Mouse (Mus musculus) yolk sac, embryonic 10.5 days (tissue): Measurements from ENCODE around the gene Slc2a8.

Experiments
- DNase-seq: peaks from one replicate; pipeline ENCODE4 v3.0.0-alpha.2; 2017; ENCODE audit warnings: low spot score

Gene Slc2a8

DNA sequence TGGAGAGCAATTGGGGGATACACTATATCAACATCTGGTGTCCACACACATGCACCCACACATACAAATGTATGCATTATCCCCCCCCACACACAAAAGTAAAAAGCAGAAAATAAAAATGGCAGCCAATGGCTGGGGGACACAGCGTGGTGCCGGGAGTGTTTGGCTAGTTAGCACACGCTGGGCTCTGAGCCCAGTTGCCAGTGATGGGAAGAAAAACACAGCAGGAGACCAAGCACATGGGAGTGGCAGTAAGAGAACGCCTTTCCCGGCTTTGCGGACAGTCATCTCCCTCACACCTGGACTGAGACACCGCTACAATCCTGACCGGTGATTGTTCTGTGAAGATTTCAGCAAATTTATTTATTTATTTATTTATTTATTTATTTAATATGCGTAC lies 10.6 kb downstream of the Slc2a8 start:
- DNase-seq = no peak

DNA sequence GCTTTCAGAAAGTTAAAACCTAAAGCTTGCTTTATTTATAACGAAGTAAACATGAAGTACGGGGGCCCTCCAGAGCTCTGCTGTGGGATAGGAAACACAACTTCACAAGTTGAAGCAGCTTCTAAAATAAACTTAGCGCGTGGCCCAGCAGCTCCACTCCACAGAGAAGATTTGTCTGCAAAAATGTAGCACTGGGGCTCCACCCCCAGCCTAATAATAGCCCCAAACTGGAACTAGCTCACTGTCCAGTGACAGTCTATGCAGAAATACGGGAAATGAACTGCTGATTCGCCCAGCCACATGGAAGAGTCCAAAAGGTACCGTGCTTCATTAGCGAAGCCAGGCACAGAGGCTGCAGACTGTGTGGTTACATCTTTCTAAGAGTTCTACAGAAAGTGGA lies 12.6 kb downstream of the Slc2a8 start:
- DNase-seq = no peak

DNA sequence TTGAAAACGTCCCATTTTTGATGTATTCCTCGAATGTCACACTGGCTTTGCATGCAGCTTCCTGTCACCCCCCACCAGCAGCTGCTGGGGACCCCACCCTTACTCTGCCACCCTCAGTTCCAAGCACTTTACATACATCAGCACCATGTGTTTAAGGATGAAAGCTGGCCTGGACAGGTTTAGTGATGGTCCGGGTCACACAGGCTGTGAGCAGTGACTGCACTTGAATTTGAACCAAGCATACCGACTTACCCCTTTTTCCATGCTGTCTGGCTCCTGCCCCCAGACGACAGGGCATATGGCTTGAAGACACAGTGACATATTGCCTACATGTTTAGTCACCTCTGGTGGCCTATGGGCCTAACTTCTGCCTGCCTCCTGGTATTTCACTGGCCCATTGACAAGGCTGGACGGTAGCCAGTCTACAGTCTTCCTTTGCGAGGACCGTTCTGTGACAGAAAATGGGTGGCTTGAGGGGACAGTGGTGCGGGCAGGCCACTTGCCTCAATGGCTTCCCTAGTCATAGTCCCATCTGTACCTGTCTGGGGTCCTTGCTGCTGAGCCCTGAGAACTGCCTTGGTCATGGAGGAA lies 13.8 kb downstream of the Slc2a8 start:
- DNase-seq = no peak

DNA sequence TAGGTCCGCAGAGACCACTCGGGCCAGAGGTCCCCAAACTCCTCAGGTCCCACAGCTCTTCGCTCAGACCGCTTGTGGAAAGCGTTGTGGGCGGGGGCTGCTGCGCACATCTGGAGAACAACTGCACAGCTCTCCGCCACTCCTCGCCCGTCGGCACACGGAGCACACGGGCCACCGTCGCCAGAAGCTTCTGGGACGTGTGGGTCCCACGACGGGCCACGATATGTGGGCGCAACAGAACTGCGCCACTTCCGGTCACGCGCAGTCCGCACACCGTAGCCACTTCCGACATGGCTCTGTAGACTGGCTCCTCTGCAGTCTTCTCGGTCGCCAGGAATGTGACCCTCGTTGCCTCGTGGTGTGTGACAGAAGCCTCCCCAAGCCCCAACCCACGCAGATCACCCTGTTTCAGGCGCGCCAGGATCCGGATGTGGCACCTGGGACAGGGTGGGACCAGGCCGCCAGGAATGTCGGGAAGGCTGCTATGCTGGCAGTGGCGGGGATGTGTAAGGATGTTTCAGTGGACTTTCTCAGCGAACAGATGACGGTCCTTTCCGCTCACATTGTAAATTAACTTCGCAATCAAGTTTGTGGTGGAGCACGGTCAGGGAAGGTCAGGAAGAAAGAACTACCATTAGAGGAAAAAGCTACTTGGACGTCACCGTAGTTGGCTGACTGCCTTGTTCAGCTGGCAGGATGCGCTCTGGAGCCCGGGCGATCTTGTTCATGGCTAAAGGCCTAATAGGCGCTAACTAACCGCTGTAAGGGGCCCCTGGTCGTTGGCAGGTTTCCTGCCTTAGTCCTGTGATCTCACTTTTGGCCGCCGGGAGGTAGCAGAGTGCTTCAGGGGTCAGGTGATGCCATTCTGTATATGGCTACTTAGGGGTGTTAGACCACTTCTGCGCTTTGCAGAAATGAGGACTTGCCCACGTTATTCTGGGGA lies 14.9 kb downstream of the Slc2a8 start:
- peak; percentile 83 for DNase-seq

DNA sequence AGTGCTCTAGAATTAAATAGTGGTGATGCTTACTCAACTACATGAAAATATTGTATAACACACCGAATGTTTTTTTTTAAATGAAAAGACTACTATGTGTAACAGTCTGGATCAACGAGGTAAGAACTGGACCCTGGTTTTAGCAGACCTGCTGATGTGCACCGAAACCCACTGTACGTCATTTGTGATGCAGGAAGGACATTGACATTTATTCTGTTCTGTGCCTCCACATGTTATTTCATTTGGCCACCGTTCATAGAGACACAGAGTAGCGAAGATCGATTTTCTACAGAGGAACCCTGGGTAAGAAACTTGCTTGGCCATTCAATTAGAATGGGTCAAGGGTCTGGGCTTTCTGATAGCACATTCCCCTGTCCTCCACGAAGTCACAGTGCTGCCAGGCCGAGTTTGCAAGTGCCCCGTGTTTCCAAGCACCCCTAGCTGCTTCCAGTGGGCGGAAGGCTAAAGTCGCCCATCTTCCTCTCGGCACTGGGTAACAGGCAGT lies 15.6 kb downstream of the Slc2a8 start:
- no peak for DNase-seq

DNA sequence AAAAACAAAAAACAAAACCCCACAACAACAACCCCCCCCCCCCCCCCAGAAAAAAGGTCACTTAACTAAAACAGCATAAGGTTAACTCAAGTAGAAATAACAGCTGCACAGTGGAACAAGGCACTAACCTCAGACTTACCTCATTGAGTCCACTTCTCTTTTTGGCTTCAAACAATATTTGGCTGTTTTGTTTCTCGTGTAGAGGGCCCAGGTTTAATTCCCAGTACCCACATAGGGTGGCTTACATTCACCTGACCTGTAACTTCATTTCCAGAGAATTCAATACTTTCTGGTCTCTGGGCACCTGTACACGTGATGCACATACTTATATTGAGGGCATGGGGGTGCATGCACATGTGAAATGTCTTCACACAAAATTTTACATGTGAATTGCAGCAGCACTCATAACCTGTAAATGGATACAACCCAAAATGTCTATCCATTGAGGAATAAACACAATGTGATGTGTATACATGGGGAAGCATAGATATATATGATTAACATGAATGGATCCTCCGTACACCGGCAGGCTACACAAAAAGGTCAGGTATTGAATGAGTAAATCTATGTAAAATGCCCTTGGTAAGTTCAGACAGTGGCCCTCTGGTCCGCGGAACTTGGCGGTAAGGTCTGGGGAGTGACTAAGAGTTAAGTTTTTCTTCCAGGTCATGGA lies 16.2 kb downstream of the Slc2a8 start:
- peak; percentile 22 for DNase-seq

DNA sequence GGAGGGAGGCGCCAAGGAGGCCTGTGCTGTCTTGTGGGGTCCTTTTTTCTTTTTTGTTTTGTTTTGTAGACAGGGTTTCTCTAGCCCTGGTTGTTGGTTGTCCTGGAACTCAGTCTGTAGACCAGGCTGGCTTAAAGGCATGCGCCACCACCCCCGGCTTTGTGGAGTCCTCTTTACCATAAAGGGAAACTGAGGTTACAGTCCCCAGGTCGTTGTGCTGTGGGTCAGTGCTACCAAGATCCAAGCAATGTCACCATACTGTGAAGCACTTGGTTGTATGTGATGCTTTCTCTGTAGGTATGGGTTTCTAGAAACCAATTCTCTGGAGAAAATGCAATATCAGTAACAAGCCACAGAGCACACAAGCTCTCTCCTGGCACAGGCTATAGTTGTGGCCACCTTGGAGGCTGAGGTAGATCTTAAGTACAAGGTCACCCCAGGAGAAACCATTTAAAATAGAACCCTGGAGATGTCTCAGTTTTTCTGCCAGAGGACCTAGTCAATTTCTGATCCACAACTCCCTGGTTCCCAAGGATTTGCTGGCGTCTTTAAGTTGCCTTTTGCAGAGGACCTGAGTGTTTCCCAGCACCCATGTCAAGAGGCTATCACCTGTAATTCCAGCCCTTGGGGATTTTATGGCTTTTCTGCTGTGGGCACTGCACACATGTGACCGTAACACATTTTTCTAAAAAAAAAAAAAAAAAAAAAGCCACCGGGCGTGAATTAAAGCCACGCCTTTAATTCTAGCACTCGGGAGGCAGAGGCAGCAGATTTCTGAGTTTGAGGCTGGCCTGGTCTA lies 17.0 kb downstream of the Slc2a8 start:
- DNase-seq = peak; percentile 18

DNA sequence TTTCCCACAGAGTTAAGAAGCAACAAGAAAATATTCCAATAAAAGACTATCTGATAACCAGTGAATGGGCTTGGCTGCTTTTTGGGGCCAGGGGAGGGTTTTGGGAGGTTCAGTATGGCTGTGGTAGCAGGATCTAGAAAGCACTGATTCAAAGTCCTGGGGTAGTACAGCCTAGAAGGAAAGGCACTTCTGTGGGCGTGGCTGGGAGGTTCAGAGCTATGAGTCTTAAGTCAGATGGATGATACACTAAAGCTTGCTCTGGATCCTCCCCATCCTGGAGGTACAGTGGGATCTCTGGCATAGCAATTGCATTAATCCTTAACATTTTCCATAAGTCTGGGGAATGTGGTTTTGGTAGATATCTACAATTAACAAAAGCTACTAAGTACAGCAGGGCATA lies 17.9 kb downstream of the Slc2a8 start:
- no peak for DNase-seq

DNA sequence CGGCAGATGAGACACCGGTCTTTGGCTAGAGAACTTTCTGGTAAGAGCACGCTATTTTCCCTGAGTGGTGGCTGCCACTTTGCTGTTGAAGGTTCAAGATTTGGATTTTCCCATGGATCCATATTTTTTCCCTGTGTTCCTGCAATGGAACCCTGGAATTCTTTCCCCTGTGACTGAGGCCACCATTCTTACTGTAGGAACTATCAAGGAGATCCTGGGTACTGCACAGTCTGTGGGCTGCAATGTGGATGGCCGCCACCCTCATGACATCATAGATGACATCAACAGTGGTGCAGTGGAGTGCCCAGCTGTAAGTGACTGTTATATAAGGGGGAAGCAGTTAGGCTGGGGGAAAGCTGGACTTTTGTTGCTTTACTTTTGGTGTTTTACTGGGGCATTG lies 18.3 kb downstream of the Slc2a8 start:
- DNase-seq = no peak

DNA sequence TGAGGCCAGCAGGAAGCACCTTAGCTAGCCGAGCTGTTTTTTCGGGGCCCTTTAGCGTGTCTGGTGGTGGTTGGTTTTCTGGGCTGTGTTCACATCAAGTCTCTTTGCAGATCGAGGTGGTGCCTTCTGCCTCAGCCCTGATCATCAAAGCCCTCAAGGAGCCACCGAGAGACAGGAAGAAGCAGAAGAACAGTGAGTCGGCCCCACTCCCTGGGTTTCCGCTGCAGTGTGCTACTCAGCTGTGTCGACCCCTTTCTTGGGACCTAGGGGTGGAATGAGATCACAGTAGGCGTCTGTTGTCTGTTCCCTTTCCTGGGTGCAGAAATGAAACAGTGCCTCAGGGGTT lies 19.0 kb downstream of the Slc2a8 start:
- DNase-seq = no peak

DNA sequence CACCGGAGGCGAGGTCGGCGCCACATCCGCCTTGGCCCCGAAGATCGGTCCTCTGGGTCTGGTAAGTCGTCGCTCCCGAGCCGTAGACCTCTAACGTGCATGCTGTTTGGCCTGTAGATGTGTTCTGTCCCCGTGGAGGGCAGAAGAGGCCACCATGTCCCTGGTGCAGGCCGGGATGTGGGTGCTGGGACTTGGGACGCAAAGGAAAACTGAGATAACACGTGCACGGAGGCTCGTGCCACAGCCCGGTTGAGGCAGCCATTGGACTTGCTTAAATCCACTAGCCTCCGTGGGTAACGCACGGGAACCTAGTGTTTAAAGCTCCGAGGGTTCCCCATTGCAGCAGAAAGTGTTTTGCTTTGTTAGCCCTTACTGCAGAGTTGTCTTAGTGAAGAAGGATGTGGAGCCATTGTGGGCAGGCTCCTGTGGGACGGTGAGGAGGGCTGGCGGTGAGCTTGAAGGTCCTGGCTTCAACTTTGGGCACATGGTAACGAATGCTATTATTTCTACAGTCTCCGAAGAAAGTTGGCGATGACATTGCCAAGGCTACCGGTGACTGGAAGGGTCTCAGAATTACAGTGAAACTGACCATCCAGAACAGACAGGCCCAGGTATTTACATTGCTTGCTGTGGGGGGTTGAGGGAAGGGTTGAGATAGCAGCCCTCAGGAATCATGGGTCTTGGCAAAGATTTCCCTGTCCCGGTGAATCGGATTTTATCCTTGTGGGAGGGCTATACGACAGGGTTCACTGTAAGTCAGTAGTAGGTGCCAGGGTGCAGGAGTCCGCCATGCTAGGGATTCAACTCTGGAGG lies 19.6 kb downstream of the Slc2a8 start:
- DNase-seq = peak; percentile 40

DNA sequence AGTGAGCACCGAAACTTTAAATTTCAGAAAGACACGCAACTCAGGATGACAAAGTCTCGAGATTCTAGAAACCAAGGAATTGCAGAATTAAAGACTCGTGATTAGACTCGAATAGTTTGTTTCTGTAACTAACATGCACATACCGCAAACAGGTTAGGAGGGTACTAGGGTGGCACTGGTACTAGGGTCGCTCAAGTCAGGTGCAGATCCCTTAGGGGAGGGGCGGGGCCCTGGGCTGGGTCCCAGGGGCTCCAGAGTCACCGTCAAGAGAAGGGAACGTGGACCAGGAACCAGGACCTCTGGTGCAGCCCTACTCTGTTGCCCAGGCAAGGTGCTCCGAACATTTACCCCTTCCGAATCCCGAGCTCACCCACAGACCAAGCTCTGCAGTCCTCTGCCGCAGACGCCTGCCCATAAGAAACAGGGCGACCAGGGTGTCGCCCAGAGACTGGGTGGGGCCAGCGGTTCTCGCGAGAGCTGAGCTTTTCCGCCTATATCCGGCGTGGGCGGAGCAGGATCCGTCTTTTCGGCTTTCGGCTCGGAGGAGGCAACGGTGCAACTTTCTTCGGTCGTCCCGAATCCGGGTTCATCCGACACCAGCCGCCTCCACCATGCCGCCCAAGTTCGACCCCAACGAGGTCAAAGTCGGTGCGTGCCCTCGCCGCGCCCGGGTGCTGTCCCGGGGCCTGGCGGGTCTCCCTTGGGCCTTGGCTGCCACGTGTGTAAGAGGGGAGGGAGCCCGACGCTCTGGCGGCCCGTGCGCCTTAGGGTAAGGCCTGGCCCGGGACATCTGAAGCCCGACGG lies 20.5 kb downstream of the Slc2a8 start, which contains the start of the genes Rpl12 and Lrsam1:
TSS of gene Rpl12 (plus strand) at position 368 of the 804 bp plus-strand sequence.
TSS of gene Lrsam1 (minus strand) at position 423 of the 804 bp plus-strand sequence.
- peak; percentile 94 for DNase-seq

DNA sequence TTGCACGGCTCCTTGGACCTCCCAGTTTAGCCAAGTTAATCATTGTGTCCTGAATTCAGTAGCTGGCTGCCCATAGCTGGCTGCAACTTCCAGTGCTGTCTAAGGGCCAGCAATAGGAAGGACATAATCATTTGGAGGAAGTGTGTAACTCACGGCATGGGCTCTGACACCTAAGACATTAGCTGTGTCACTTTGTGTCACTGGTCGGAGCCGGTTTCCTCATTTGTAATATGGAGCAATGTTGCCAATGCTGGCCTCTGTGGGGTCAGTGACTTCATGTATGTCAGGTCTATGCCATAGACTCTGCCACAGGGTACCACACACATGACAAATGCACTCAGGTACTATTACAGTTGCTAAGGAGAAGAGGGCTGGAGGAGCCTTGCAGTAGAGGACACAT lies 21.6 kb downstream of the Slc2a8 start:
- no peak for DNase-seq

DNA sequence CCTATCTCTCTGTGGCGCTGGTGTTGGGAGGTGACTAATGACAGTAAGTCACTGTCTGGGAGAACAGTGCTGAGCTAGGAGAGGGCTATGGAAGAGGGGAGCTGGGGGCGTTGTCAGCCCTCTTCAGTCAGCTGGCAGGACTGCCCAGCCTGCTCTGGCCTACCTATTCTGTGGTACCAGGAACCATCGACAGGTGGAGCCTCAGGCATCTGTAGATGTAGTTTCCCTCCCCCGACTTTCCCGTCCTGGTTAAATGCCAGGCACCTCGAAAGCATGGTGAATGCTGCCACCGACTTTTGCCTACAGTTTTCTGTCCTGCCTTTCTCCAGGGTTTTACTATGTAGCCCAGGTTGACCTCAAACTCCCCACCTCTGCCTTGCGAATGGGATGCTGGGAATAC lies 24.5 kb downstream of the Slc2a8 start:
- no peak for DNase-seq

DNA sequence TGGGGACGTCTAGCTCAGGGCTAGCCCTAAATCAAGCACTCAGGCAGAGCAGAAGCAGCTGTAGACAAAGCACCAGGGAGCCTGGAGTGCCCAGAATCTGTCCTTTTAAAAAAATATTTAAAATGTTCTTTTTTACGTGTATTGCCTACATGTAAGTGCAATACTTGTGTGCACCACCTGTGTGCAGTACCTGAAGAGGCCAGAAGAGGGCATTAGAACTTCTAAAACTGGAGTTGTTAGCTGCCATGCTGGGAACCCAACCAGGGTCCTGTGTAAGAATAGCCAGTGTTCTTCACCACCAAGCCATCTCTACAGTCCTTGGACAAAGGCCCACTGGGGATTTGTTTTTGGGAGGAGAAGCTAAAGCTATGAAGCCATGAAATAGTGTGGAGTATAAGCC lies 27.3 kb downstream of the Slc2a8 start:
- no peak for DNase-seq

DNA sequence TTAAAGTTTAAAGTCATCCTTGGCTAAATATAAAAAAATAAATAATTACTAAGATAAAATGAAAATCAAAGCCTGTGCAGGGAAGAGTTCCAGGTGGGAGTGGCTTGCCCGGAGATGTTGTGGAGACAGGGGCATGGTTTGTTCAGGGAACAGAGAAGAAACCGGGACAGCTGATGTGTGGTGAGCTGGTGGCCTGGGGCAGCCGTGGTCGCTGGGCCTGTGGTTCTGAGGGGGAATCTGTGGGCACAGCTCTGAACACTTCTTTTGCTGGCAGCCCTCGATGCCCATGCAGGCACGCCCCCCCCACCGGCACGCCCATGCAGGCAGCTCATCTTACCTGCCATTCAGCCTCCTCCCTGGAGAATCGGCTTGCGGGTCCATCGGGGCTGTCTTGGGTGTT lies 34.4 kb downstream of the Slc2a8 start:
- no peak for DNase-seq

DNA sequence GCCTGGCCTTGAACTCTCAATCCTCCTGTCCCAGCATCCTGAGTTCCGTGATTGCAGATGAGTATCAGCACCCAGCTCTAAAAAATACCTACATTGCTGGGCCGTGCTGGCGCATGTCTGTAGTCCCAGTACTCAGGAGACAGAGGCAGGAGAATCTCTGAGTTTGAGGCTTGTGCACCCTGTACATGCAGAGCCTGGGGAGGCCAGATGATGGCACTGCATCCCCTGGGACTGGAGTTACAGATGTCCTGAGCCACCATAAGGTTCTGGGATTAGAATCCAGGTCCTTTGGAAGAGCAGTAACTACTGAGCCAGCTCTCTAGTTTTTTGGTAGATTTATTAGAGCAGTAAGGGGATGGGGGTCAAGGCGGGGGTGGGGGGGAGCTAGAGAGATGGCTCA lies 41.4 kb downstream of the Slc2a8 start:
- DNase-seq = no peak

DNA sequence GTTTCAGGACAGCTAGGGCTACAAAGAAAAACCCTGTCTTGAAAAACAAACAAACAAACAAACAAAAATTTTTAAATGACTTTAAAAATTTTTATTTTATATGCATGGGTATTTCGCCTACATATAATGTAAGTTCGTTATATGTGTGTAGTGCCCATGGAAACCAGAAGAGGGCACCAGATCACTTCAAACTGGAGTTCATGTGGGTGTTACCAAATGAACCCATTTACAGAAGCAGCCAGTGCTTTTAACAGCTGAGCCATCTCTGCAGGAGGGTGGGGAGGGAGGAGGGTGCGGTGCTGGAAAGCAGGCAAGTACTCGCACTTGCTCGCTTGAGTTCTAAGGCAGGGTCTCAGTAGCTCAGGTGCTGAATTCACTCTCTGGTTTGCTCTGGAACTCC lies 42.5 kb downstream of the Slc2a8 start:
- no peak for DNase-seq

DNA sequence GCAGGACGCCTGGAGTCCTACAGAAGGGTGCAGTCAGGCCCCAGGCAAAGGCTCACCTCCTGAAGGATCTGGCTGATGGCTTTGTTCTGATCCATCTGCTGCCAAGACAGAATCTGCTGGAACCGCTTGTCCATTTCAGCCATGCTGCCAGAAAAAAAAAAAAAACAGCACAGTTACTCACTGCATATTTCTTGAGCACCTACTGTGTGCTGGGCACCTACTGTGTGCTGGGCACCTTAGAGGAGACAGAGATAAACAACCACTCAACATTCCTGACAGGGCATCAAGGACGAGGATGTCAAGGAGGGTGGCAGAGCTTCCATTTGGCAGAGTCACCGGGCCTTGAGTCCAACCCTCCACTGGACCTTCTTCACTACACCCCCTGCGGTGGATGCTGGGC lies 43.1 kb downstream of the Slc2a8 start:
- no peak for DNase-seq

DNA sequence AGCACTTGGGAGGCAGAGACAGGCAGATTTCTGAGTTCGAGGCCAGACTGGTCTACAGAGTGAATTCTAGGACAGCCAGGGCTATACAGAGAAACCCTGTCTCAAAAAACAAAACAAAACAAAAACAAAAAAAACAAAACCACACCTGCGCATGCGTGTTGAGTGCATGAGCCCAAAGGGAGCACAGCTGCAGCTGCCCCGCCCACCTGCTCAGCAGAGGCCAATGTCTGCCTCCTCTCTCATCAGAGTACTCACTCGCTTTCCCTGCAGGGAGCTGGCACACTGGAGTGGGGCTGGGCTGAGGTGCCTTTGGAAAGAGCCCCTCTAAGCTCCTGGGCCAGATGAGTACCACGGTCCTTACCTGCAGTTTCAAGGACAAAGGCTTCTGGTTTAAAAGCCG lies 50.2 kb downstream of the Slc2a8 start:
- DNase-seq = no peak
